Mouse (Mus musculus) v-Abl transformed pro-B cells (cell line): ENCODE data around the gene Polr2a.

ENCODE experiments used
- in situ Hi-C, 2 experiments: fragments of 400-800 bp; cut with MboI; formaldehyde crosslinking; loops; one replicate each; pipeline ENCODE4 v1.15.1; 2025; ENCODE audit not compliant: unreplicated experiment in 2 of 2

Gene Polr2a

GRCm38 (mm10) chr11:69789431-69789830, 31.0 kb upstream of the Polr2a start:
- in situ Hi-C loops, result no loop called here

GRCm38 (mm10) chr11:69787306-69787705, 28.9 kb upstream of the Polr2a start:
- in situ Hi-C loops, result no loop called here

- in situ Hi-C loops, result no loop called here
These were observed 26.4 kb upstream of the Polr2a start for GRCm38 (mm10) chr11:69784793-69785272.

- in situ Hi-C loops, result no loop called here
These were observed 23.4 kb upstream of the Polr2a start for GRCm38 (mm10) chr11:69781828-69782227.

GRCm38 (mm10) chr11:69778985-69779384, 20.5 kb upstream of the Polr2a start:
- in situ Hi-C loops, result no loop called here

- in situ Hi-C loops, result no loop called here
These were observed 20.0 kb upstream of the Polr2a start for GRCm38 (mm10) chr11:69778258-69778982.

- in situ Hi-C loops, result no loop called here
These were observed 19.2 kb upstream of the Polr2a start for GRCm38 (mm10) chr11:69777504-69778257.

- in situ Hi-C loops, result no loop called here
These were observed 18.1 kb upstream of the Polr2a start for GRCm38 (mm10) chr11:69776488-69776887.

- in situ Hi-C loops, result no loop called here
These were observed 17.3 kb upstream of the Polr2a start for GRCm38 (mm10) chr11:69775716-69776115.

GRCm38 (mm10) chr11:69774961-69775360, 16.5 kb upstream of the Polr2a start:
- in situ Hi-C loops, result no loop called here

GRCm38 (mm10) chr11:69767625-69767909, 9.1 kb upstream of the Polr2a start:
- in situ Hi-C loops, result no loop called here

GRCm38 (mm10) chr11:69766872-69767624, 8.6 kb upstream of the Polr2a start:
- in situ Hi-C loops, result no loop called here

- in situ Hi-C loops, result no loop called here
These were observed 7.7 kb upstream of the Polr2a start for GRCm38 (mm10) chr11:69766126-69766609.

- in situ Hi-C loops, result no loop called here
These were observed 7.0 kb upstream of the Polr2a start, which contains the start of gene Zbtb4 for GRCm38 (mm10) chr11:69765221-69766125. Gene Zbtb4, plus strand, starts transcription at chr11:69765912.

- in situ Hi-C loops, result no loop called here
These were observed 5.1 kb upstream of the Polr2a start for GRCm38 (mm10) chr11:69763551-69763950.

- in situ Hi-C loops, result no loop called here
These were observed 3.4 kb upstream of the Polr2a start, which contains the start of gene Slc35g3 for GRCm38 (mm10) chr11:69761868-69762267. Gene Slc35g3, minus strand, starts transcription at chr11:69761968.

GRCm38 (mm10) chr11:69760901-69761200, 2.4 kb upstream of the Polr2a start:
- in situ Hi-C loops, result no loop called here

- in situ Hi-C loops, result no loop called here
These were observed 1.9 kb upstream of the Polr2a start for GRCm38 (mm10) chr11:69760160-69760900.

GRCm38 (mm10) chr11:69758971-69759721, 709 bp upstream of the Polr2a start:
- in situ Hi-C loops, result loop anchor here (5.0 to 10.0 kb wide), 4 partner anchors 43 to 124 kb away; partner anchors contain the start of genes Fgf11 (in 2 of the 2), Eif4a1 (in 1 of the 2), Fxr2 (in 1 of the 2) and Tmem95 (in 1 of the 2)
